Mouse (Mus musculus) lung, postnatal 0 days (tissue): Measurements from ENCODE around the gene Naa38.
A peak's percentile ranks its signal among the peaks of the same experiment; 100 is the strongest.

Source experiments
- CTCF ChIP-seq: IDR thresholded peaks from 2 replicates; pipeline ENCODE4 v1.5.1; 2016; ENCODE audit warnings: antibody characterized with exemption, mild to moderate bottlenecking
- EP300 ChIP-seq: IDR thresholded peaks from 2 replicates; pipeline ENCODE4 v1.6.1; 2016; ENCODE audit warnings: antibody characterized with exemption, mild to moderate bottlenecking, control low read depth

GRCm38 (mm10) chr11:69399201-69400082 lies 4.2 kb downstream of the Naa38 start:
- peak; percentile 17; the same call in 1 of the 2 replicates for TF ChIP-seq CTCF
- TF ChIP-seq EP300 = no peak
